Mouse (Mus musculus) forebrain, embryonic 10.5 days (tissue): ENCODE data around the gene Ces5a. TPM values are rescaled to one million over a fixed set of nuclear protein-coding genes. Genes with fewer than 3 reads are reported as not detected.
A peak's percentile ranks its signal among the peaks of the same experiment; 100 is the strongest.

Experiments used
- DNase-seq: peaks from one replicate; pipeline ENCODE4 v3.0.0-alpha.2; 2017; ENCODE audit warnings: low spot score; ENCODE audit errors: extremely low spot score
- H3K27ac ChIP-seq: fragments of 300-500 bp; sonication (generic); 2 replicates; pipeline ENCODE4 v1.5.1; 2016; ENCODE audit warnings: mild to moderate bottlenecking
- H3K27me3 ChIP-seq: fragments of 300-500 bp; sonication (generic); 2 replicates; pipeline ENCODE4 v1.6.1; 2016; ENCODE audit warnings: mild to moderate bottlenecking; ENCODE audit not compliant: poor library complexity, severe bottlenecking
- H3K36me3 ChIP-seq: fragments of 300-500 bp; sonication (generic); replicated peaks from 2 replicates; pipeline ENCODE4 v1.6.1; 2016; ENCODE audit warnings: mild to moderate bottlenecking, moderate library complexity
- H3K4me1 ChIP-seq: fragments of 300-500 bp; sonication (generic); 2 replicates; pipeline ENCODE4 v1.6.1; 2016
- H3K4me3 ChIP-seq: fragments of 300-500 bp; sonication (generic); 2 replicates; pipeline ENCODE4 v1.5.1; 2016; ENCODE audit warnings: mild to moderate bottlenecking, moderate library complexity
- H3K9me3 ChIP-seq: fragments of 300-500 bp; sonication (generic); 2 replicates; pipeline ENCODE4 v1.6.1; 2016; ENCODE audit warnings: mild to moderate bottlenecking, moderate library complexity
- WGBS: fragments of 180-500 bp; shearing (Covaris S2); methylation state at CpG from one replicate; pipeline ENCODE4 v1.1.7; 2016; 5-methylcytosine and 5-hydroxymethylcytosine counted together
- polyA plus RNA-seq: library from polyadenylated mRNA; unstranded; fragments of >200 nt; fragmentation: Nextera tagmentation; extraction: Ambion mirVana; gene quantifications from 2 replicates; pipeline ENCODE4 v1.2.1, GENCODE M21; 2016

Gene Ces5a
- polyA plus RNA-seq = not detected in 2 replicates

GRCm38 (mm10) chr8:93535730-93536129, at the start of gene Ces5a:
Gene Ces5a, minus strand, starts transcription at chr8:93535830.
- H3K4me1 ChIP-seq = no peaks in the 10 kb centered on the region
- H3K4me3 ChIP-seq = no peak within 1 kb of the TSS
- H3K36me3 ChIP-seq = no peaks in the 10 kb centered on the region
- no peaks in the 10 kb centered on the region for H3K9me3 ChIP-seq
- H3K27me3 ChIP-seq = no peaks in the 10 kb centered on the region
- DNase-seq = no peak
- WGBS = 91% methylated on average over 5 of the region's 5 CpGs
- H3K27ac ChIP-seq = no peak within 1 kb of the TSS

DNA sequence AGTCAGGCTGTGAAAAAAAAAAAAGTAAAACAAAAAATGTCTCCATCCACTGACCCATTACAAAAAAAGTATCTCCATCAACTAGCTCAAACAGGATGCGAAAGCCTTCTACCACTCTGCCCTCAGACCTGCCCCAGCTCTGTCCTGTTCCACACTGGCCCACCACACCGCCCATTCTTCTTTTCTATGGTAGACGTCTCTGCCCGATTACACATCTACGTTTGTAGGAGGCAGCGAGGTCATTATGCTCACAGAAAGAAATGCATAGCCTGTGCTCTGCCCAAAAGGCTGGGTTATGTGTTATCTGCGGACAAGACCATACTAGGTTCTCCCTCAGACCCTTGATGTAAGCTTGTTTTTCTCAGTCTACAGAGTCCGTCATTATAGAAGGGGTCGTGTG, 37.2 kb upstream of the Ces5a start:
- Histone ChIP-seq H3K4me1 (peaks cover 36% of the 10 kb centered on the region), H3K27me3 (no peaks in the 10 kb centered on the region), H3K27ac (0 out of 2 replicates have a peak overlapping the region, but pooled peaks have one; percentile 35), H3K4me3 (no peak overlapping the region), H3K9me3 (peaks cover 7% of the 10 kb centered on the region), H3K36me3 (no peaks in the 10 kb centered on the region)
- DNase-seq = peak; percentile 8
- WGBS = 83% methylated on average over 9 of the region's 9 CpGs

GRCm38 (mm10) chr8:93572095-93572501, 36.5 kb upstream of the Ces5a start:
- 21% methylated on average over 2 of the region's 2 CpGs for WGBS
- H3K4me3 ChIP-seq = no peak overlapping the region
- DNase-seq = peak; percentile 16

GRCm38 (mm10) chr8:93571369-93571985, 35.8 kb upstream of the Ces5a start:
- no peak overlapping the region for H3K4me3 ChIP-seq
- H3K27ac ChIP-seq = peak overlapping the region; percentile 77; the same call in 1 of the 2 replicates
- H3K4me1 ChIP-seq = peaks cover 36% of the 10 kb centered on the region
- H3K36me3 ChIP-seq = no peaks in the 10 kb centered on the region
- peaks cover 7% of the 10 kb centered on the region for H3K9me3 ChIP-seq
- no peaks in the 10 kb centered on the region for H3K27me3 ChIP-seq
- DNase-seq = peak; percentile 18
- 20% methylated on average over 9 of the region's 9 CpGs for WGBS

More at GRCm38 (mm10) chr8:93572095-93572501, 36.5 kb upstream of the Ces5a start:
- no peaks in the 10 kb centered on the region for H3K36me3 ChIP-seq
- peak overlapping the region; percentile 77 for H3K27ac ChIP-seq
- peaks cover 7% of the 10 kb centered on the region for H3K9me3 ChIP-seq
- H3K4me1 ChIP-seq = peaks cover 36% of the 10 kb centered on the region
- no peaks in the 10 kb centered on the region for H3K27me3 ChIP-seq

DNA sequence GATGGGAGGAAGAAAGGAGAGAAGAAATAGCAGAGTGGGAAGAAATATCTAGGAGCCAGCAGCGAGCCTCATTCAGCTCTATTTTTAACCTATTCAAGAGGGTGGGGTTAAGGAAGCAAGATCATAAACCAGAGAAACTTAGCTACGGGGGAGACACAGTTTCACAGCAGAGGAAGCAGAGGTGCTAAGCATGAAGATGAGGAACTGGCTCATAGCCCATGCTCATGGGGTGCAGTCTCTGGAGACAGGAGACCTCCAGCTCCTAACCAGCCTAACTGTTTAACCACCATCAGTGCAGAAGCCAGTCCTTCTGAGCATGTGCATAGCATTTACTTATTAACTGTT, 34.5 kb upstream of the Ces5a start:
- Histone ChIP-seq H3K4me1 (peaks cover 36% of the 10 kb centered on the region), H3K36me3 (no peaks in the 10 kb centered on the region), H3K27me3 (no peaks in the 10 kb centered on the region), H3K27ac (peak overlapping the region; percentile 6; the same call in 1 of the 2 replicates), H3K9me3 (peaks cover 7% of the 10 kb centered on the region), H3K4me3 (no peak overlapping the region)
- 79% methylated on average over 2 of the region's 2 CpGs for WGBS
- DNase-seq = no peak

DNA sequence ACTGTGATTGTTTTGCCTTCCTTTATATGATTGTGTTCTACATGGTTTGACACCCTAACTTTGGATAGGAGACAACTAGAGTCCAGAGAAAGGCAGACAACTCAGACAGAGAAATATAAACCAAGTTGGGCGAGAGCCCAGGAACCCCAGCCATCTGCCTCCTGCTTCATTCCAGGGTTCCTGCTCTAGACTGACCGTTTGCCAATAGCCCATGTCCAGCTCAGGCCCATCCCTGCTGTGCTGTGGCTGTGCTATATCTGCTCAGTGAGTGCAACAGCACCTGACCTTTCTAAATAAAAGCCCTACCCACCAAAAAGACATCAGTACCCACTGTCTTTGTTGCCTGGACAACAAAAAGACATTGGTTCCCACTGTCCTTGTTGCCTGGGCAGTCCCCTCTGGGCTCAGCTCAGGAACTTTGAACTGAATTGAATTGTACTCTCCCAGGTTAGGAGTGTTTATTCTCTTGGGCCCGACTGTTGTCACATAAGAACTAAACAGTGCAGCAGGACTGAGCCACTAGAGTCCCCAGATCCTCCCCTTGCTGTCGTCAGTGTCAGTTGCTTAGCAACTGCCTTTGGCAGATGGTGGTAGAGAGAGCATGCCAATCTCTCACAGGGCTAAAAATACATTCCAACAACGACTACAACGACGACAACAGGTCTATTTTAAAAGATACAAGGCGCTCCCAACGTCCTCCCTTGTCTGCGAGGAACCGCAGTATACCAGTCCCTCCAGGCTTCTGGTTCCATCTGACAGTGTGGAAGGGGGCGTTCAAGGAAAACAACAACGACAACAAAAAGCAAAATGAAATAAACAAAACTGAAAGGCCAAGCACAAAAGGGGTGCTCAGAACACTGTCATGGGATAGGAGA, 33.9 kb upstream of the Ces5a start:
- Histone ChIP-seq H3K27me3 (no peaks in the 10 kb centered on the region), H3K27ac (peak overlapping the region; percentile 54; the same call in 1 of the 2 replicates), H3K4me1 (peaks cover 36% of the 10 kb centered on the region), H3K36me3 (no peaks in the 10 kb centered on the region), H3K4me3 (no peak overlapping the region), H3K9me3 (peaks cover 7% of the 10 kb centered on the region)
- WGBS = 56% methylated on average over 13 of the region's 13 CpGs
- peak; percentile 12 for DNase-seq

DNA sequence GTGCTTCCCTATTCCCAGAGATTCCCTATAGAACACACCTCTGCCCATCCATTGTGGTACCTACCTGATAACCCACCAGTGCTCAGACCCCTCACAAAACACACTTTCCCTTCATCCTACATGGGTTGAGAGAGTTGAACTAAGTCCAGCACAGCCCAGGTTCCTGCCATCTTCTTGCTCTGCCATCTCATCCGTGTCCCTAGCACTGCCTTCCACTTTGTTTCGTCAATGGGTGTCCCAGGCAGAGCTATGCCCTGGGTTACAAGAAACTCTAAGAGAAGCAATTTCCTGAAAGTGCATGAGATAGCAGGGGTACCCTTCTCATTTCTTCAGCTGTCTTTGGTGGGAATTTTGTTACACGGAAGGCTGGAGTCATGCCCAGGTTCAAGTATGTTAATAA, 33.0 kb upstream of the Ces5a start:
- H3K36me3 ChIP-seq = no peaks in the 10 kb centered on the region
- peak; percentile 0 for DNase-seq
- peaks cover 36% of the 10 kb centered on the region for H3K4me1 ChIP-seq
- 93% methylated on average over 3 of the region's 3 CpGs for WGBS
- no peak overlapping the region for H3K27ac ChIP-seq
- no peaks in the 10 kb centered on the region for H3K27me3 ChIP-seq
- H3K9me3 ChIP-seq = peaks cover 7% of the 10 kb centered on the region
- no peak overlapping the region for H3K4me3 ChIP-seq

DNA sequence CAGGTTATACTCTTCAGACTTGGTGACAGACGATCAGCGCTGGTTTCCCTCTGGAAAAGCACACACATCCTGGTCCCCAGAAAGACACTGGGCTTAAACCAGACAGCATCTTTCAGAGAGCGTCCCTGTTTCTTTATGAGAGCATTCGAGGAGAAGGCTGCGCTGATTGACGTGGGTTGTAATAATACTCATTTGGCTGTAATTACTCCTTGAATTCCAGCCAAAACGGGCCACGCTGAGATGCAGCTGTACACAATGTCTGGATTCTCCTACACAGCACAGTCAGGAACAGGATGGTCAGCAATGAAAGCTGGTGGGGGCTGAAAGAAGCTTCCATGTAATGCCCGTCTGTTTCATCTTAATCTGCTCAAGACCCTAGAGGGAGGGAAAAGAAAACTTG, 31.5 kb upstream of the Ces5a start:
- Histone ChIP-seq H3K9me3 (peaks cover 7% of the 10 kb centered on the region), H3K4me3 (no peak overlapping the region), H3K27me3 (no peaks in the 10 kb centered on the region), H3K27ac (no peak overlapping the region), H3K36me3 (no peaks in the 10 kb centered on the region), H3K4me1 (peaks cover 31% of the 10 kb centered on the region)
- peak; percentile 11 for DNase-seq
- 81% methylated on average over 9 of the region's 9 CpGs for WGBS

DNA sequence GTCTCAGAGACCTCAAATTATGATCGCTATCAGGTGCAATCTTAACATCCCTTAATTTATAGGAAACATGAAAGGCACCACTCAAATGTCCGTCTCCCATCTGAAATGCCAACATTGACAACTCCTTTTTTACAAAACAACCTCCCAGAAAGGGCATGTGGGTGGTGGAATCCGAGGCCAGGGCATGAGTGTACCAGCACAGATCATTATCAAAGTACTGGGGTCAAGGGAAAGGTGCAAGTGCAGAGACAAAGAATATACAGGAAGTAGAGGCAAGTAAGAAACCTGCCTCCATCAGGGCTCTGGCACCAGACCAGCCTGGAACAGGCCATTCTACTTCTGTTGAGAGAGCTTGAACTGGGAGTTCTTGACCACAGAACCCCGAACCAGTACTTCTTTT, 29.0 kb upstream of the Ces5a start:
- H3K9me3 ChIP-seq = peaks cover 7% of the 10 kb centered on the region
- no peak overlapping the region for H3K27ac ChIP-seq
- no peaks in the 10 kb centered on the region for H3K27me3 ChIP-seq
- no peak for DNase-seq
- WGBS = 85% methylated on average over 4 of the region's 4 CpGs
- H3K36me3 ChIP-seq = no peaks in the 10 kb centered on the region
- no peak overlapping the region for H3K4me3 ChIP-seq
- H3K4me1 ChIP-seq = peaks cover 13% of the 10 kb centered on the region

DNA sequence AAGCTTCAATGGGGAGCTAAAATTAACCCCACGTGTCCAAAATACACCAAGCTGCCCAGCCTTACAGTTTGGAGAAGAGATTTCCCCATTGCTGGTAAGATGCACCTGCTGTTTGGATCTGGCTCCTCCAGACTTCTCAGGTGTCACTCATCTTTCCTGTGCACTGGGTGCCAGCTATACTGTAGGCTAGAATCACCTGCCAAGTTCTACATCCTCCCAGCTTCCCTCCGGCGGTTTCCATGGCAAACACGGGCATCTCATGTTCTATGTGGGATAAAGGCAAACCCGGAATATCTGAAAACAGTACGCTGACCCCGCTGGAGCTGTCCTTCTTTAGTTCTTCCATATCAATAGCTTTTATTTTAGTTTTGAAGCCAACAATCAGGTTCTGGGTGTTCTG, 27.9 kb upstream of the Ces5a start:
- peak; percentile 11 for DNase-seq
- Histone ChIP-seq H3K27ac (no peak overlapping the region), H3K27me3 (no peaks in the 10 kb centered on the region), H3K36me3 (no peaks in the 10 kb centered on the region), H3K4me1 (peaks cover 7% of the 10 kb centered on the region), H3K4me3 (no peak overlapping the region), H3K9me3 (peaks cover 4% of the 10 kb centered on the region)
- 92% methylated on average over 7 of the region's 7 CpGs for WGBS

DNA sequence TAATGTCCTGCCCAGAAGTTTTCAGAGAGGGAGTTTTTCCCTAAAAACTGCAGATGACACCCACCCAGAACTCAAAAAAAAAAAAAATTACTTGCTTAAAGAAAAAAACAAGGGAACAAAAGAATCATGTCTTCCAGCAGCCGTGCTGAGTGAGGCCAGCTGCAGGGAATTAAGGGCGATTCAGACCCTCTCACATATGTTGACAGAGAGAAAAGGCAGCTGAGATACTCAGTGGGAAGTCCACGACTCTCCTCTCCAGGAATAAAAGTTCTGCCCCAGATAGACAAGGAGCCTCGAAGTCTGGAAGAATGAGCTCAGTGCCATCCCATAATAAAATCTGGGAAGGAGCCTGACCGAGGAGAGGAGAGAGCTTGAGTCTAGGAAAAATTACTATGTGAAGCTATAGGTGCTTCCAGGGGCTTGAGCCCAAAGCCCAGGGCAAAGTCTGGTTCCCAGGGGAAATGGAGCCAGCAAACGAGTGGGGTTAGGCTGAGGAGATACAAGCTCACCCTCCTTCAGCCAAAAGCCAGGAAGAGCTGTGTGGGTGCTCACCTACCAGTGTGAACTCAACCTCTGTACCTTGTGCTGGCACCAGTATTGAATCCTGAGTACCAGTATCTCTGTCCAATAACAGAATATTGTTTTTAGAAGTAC, 27.1 kb upstream of the Ces5a start:
- Histone ChIP-seq H3K36me3 (no peaks in the 10 kb centered on the region), H3K27ac (no peak overlapping the region), H3K9me3 (no peaks in the 10 kb centered on the region), H3K27me3 (no peaks in the 10 kb centered on the region), H3K4me1 (peaks cover 7% of the 10 kb centered on the region), H3K4me3 (no peak overlapping the region)
- DNase-seq = peak; percentile 13
- WGBS = 30% methylated on average over 6 of the region's 6 CpGs

DNA sequence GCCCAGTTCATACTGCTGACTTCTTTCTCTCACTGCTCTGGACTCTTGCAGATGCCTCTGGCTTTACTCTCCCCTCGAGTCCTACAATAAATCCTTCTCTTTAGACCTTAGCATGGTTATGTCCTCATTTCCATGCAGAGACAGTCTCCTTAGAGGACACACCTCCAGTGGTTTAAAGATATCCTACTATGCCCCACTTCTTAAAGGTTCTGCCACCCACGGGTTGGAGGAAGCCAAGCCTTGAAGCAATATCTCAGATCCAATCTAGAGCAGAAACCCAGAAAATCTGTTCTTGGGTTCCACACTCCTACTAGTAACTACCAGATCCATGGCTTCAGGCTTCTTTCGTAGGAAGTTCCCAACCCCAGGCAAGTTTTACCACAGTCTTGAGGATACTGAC, 25.6 kb upstream of the Ces5a start:
- no peak overlapping the region for H3K27ac ChIP-seq
- no peak overlapping the region for H3K4me3 ChIP-seq
- no peaks in the 10 kb centered on the region for H3K9me3 ChIP-seq
- peak; percentile 3 for DNase-seq
- no peaks in the 10 kb centered on the region for H3K27me3 ChIP-seq
- H3K4me1 ChIP-seq = peaks cover 7% of the 10 kb centered on the region
- H3K36me3 ChIP-seq = no peaks in the 10 kb centered on the region
- WGBS = 84% methylated on average over 3 of the region's 3 CpGs

GRCm38 (mm10) chr8:93559696-93560095, 24.1 kb upstream of the Ces5a start:
- Histone ChIP-seq H3K9me3 (peaks cover 2% of the 10 kb centered on the region; the same call in 1 of the 2 replicates), H3K4me3 (no peak overlapping the region), H3K36me3 (no peaks in the 10 kb centered on the region), H3K4me1 (peaks cover 7% of the 10 kb centered on the region), H3K27me3 (no peaks in the 10 kb centered on the region), H3K27ac (no peak overlapping the region)
- DNase-seq = no peak
- WGBS = 82% methylated on average over 2 of the region's 2 CpGs
